Mouse (Mus musculus) lung, postnatal 36 days (tissue): ENCODE results near the gene Pax5.

Experiments
- DNase-seq: peaks from one replicate; pipeline ENCODE4 v3.0.0; 2022; ENCODE audit warnings: mixed read lengths

Pax5 gene

GRCm38 (mm10) chr4:44705151-44705550, 5.1 kb downstream of the Pax5 start:
- DNase-seq, result peak; percentile 31

- DNase-seq, result peak; percentile 88
These were observed 5.9 kb downstream of the Pax5 start for GRCm38 (mm10) chr4:44704369-44704745.

- DNase-seq, result no peak
These were observed 6.5 kb downstream of the Pax5 start for GRCm38 (mm10) chr4:44703686-44704368.

- no peak for DNase-seq
These were observed 7.2 kb downstream of the Pax5 start for GRCm38 (mm10) chr4:44702891-44703685.

- DNase-seq, result no peak
These were observed 8.2 kb downstream of the Pax5 start for GRCm38 (mm10) chr4:44702011-44702527.

GRCm38 (mm10) chr4:44701513-44701912, 8.8 kb downstream of the Pax5 start:
- no peak for DNase-seq

- DNase-seq, result no peak
These were observed 13.6 kb downstream of the Pax5 start for GRCm38 (mm10) chr4:44696676-44697075.

GRCm38 (mm10) chr4:44694369-44694768, 15.9 kb downstream of the Pax5 start:
- no peak for DNase-seq

GRCm38 (mm10) chr4:44685582-44685981, 24.7 kb downstream of the Pax5 start:
- no peak for DNase-seq

- DNase-seq, result no peak
These were observed 29.9 kb downstream of the Pax5 start for GRCm38 (mm10) chr4:44680242-44680897.

- DNase-seq, result no peak
These were observed 31.6 kb downstream of the Pax5 start for GRCm38 (mm10) chr4:44678641-44679040.

- DNase-seq, result no peak
These were observed 32.3 kb downstream of the Pax5 start for GRCm38 (mm10) chr4:44678026-44678425.

- no peak for DNase-seq
These were observed 35.3 kb downstream of the Pax5 start for GRCm38 (mm10) chr4:44674973-44675372.

GRCm38 (mm10) chr4:44673726-44674125, 36.6 kb downstream of the Pax5 start:
- no peak for DNase-seq

GRCm38 (mm10) chr4:44672216-44672937, 37.9 kb downstream of the Pax5 start:
- peak; percentile 42 for DNase-seq

- DNase-seq, result peak; percentile 4
These were observed 38.8 kb downstream of the Pax5 start for GRCm38 (mm10) chr4:44671486-44671885.

- DNase-seq, result peak; percentile 39
These were observed 39.3 kb downstream of the Pax5 start for GRCm38 (mm10) chr4:44671035-44671434.

GRCm38 (mm10) chr4:44670380-44670779, 39.9 kb downstream of the Pax5 start:
- no peak for DNase-seq

- peak; percentile 10 for DNase-seq
These were observed 40.7 kb downstream of the Pax5 start for GRCm38 (mm10) chr4:44669485-44670181.

- no peak for DNase-seq
These were observed 41.7 kb downstream of the Pax5 start for GRCm38 (mm10) chr4:44668574-44668973.

- DNase-seq, result no peak
These were observed 42.1 kb downstream of the Pax5 start for GRCm38 (mm10) chr4:44668172-44668571.

GRCm38 (mm10) chr4:44667369-44667768, 42.9 kb downstream of the Pax5 start:
- DNase-seq, result peak; percentile 11
